Mouse (Mus musculus) liver, embryonic 13.5 days (tissue): ENCODE data around the gene Olfr667. TPM values are rescaled to one million over a fixed set of nuclear protein-coding genes. Genes with fewer than 3 reads are reported as not detected.
"Not testable (repeated sequence)": the region's sequence is repeated elsewhere in the genome, so short reads cannot be mapped to it uniquely, and the experiment has no call there.

Experiments
- ATAC-seq: fragments of 200-750 bp; cut with Nextera tagmentation; 2 replicates; pipeline ENCODE4 v1.8.0; 2017; ENCODE audit warnings: low read depth, mild to moderate bottlenecking, moderate number of reproducible peaks, moderate library complexity
- DNase-seq: peaks from one replicate; pipeline ENCODE4 v3.0.0; 2022
- H3K27ac ChIP-seq: fragments of 300-500 bp; sonication (generic); 2 replicates; pipeline ENCODE4 v1.5.1; 2015; ENCODE audit warnings: moderate library complexity, mild to moderate bottlenecking, inconsistent platforms
- H3K27me3 ChIP-seq: fragments of 300-500 bp; sonication (generic); 2 replicates; pipeline ENCODE4 v1.6.1; 2015; ENCODE audit warnings: mild to moderate bottlenecking, inconsistent platforms
- H3K36me3 ChIP-seq: fragments of 300-500 bp; sonication (generic); 2 replicates; pipeline ENCODE4 v1.6.1; 2015; ENCODE audit warnings: mild to moderate bottlenecking, inconsistent platforms
- H3K4me1 ChIP-seq: fragments of 300-500 bp; sonication (generic); replicated peaks from 2 replicates; pipeline ENCODE4 v1.6.1; 2015; ENCODE audit warnings: inconsistent platforms
- H3K4me2 ChIP-seq: fragments of 300-500 bp; sonication (generic); 2 replicates; pipeline ENCODE4 v1.6.1; 2015; ENCODE audit warnings: inconsistent platforms, mild to moderate bottlenecking, moderate library complexity
- H3K4me3 ChIP-seq: fragments of 300-500 bp; sonication (generic); replicated peaks from 2 replicates; pipeline ENCODE4 v1.5.1; 2015; ENCODE audit warnings: mild to moderate bottlenecking, inconsistent platforms
- H3K9ac ChIP-seq: fragments of 300-500 bp; sonication (generic); 2 replicates; pipeline ENCODE4 v1.6.1; 2015; ENCODE audit warnings: mild to moderate bottlenecking, inconsistent platforms
- H3K9me3 ChIP-seq: fragments of 300-500 bp; sonication (generic); replicated peaks from 2 replicates; pipeline ENCODE4 v1.6.1; 2016; ENCODE audit warnings: inconsistent platforms
- WGBS: fragments of 180-500 bp; shearing (Covaris S2); methylation state at CpG from one replicate; pipeline ENCODE4 v1.1.7; 2015; ENCODE audit not compliant: insufficient replicate concordance; 5-methylcytosine and 5-hydroxymethylcytosine counted together
- polyA plus RNA-seq: library from polyadenylated mRNA; unstranded; fragments of >200 nt; fragmentation: Nextera tagmentation; extraction: Ambion mirVana; gene quantifications from 2 replicates; pipeline ENCODE4 v1.2.1, GENCODE M21; 2015

Olfr667 gene
- polyA plus RNA-seq: not detected in 2 replicates

- no peaks in the 10 kb centered on the region for H3K27me3 ChIP-seq
- WGBS: 72% methylated on average over 1 of the region's 1 CpGs
- no peak for ATAC-seq
- H3K27ac ChIP-seq: no peak within 1 kb of the TSS
- no peaks in the 10 kb centered on the region for H3K36me3 ChIP-seq
- no peak within 1 kb of the TSS for H3K9ac ChIP-seq
- H3K4me3 ChIP-seq: no peak within 1 kb of the TSS
- H3K4me1 ChIP-seq: no peaks in the 10 kb centered on the region
- no peaks in the 10 kb centered on the region for H3K9me3 ChIP-seq
- no peak for DNase-seq
- H3K4me2 ChIP-seq: no peak within 1 kb of the TSS
These were observed at the start of gene Olfr667 for GRCm38 (mm10) chr7:104921382-104921781. TSS of gene Olfr667 (minus strand) at chr7:104921482.

- 45% methylated on average over 1 of the region's 1 CpGs for WGBS
- Histone ChIP-seq H3K4me2 (no peak within 1 kb of the TSS), H3K27ac (no peak within 1 kb of the TSS), H3K4me3 (no peak within 1 kb of the TSS), H3K36me3 (no peaks in the 10 kb centered on the region), H3K4me1 (no peaks in the 10 kb centered on the region), H3K27me3 (no peaks in the 10 kb centered on the region), H3K9ac (no peak within 1 kb of the TSS), H3K9me3 (no peaks in the 10 kb centered on the region)
- DNase-seq: no peak
- ATAC-seq: no peak
These were observed 41.2 kb upstream of the Olfr667 start, which contains the start of gene Olfr670 for GRCm38 (mm10) chr7:104962520-104962919. TSS of gene Olfr670 (minus strand) at chr7:104962620.

- H3K4me3 ChIP-seq, H3K4me2 ChIP-seq, H3K36me3 ChIP-seq, H3K4me1 ChIP-seq, H3K27ac ChIP-seq, H3K9ac ChIP-seq, DNase-seq, H3K9me3 ChIP-seq, ATAC-seq, H3K27me3 ChIP-seq: not testable (repeated sequence)
- WGBS: 83% methylated on average over 16 of the region's 16 CpGs
These were observed 29.0 kb upstream of the Olfr667 start for GRCm38 (mm10) chr7:104950234-104950633.

GRCm38 (mm10) chr7:104933940-104934339 lies 12.7 kb upstream of the Olfr667 start, which contains the start of gene Olfr669:
TSS of gene Olfr669 (plus strand) at chr7:104934240.
- Histone ChIP-seq H3K4me3 (no peak within 1 kb of the TSS), H3K36me3 (no peaks in the 10 kb centered on the region), H3K9me3 (no peaks in the 10 kb centered on the region), H3K27ac (no peak within 1 kb of the TSS), H3K4me1 (no peaks in the 10 kb centered on the region), H3K27me3 (no peaks in the 10 kb centered on the region), H3K4me2 (no peak within 1 kb of the TSS), H3K9ac (no peak within 1 kb of the TSS)
- WGBS: 44% methylated on average over 1 of the region's 1 CpGs
- DNase-seq: no peak
- no peak for ATAC-seq

GRCm38 (mm10) chr7:104927957-104928356 lies 6.7 kb upstream of the Olfr667 start, which contains the start of gene Olfr668:
TSS of gene Olfr668 (minus strand) at chr7:104928057.
- H3K4me2 ChIP-seq: no peak within 1 kb of the TSS
- no peaks in the 10 kb centered on the region for H3K9me3 ChIP-seq
- DNase-seq (no peak), ATAC-seq (no peak)
- H3K9ac ChIP-seq: no peak within 1 kb of the TSS
- H3K4me1 ChIP-seq: no peaks in the 10 kb centered on the region
- H3K27ac ChIP-seq: no peak within 1 kb of the TSS
- WGBS: 50% methylated on average over 1 of the region's 1 CpGs
- no peaks in the 10 kb centered on the region for H3K36me3 ChIP-seq
- H3K27me3 ChIP-seq: no peaks in the 10 kb centered on the region
- no peak within 1 kb of the TSS for H3K4me3 ChIP-seq

- Histone ChIP-seq H3K27me3 (no peaks in the 10 kb centered on the region), H3K9me3 (no peaks in the 10 kb centered on the region), H3K9ac (no peak within 1 kb of the TSS), H3K27ac (no peak within 1 kb of the TSS), H3K4me2 (no peak within 1 kb of the TSS), H3K4me1 (no peaks in the 10 kb centered on the region), H3K36me3 (no peaks in the 10 kb centered on the region), H3K4me3 (no peak within 1 kb of the TSS)
- WGBS: 67% methylated on average over 2 of the region's 2 CpGs
- ATAC-seq (no peak), DNase-seq (no peak)
These were observed 25.4 kb downstream of the Olfr667 start, which contains the start of gene Olfr666 for GRCm38 (mm10) chr7:104895852-104896251. TSS of gene Olfr666 (minus strand) at chr7:104895952.

- H3K9me3 ChIP-seq: no peaks in the 10 kb centered on the region
- no peaks in the 10 kb centered on the region for H3K27me3 ChIP-seq
- H3K36me3 ChIP-seq: no peaks in the 10 kb centered on the region
- no peak within 1 kb of the TSS for H3K4me2 ChIP-seq
- H3K4me3 ChIP-seq: no peak within 1 kb of the TSS
- whole genome bisulfite sequencing: 19% methylated on average over 1 of the region's 1 CpGs
- no peak within 1 kb of the TSS for H3K9ac ChIP-seq
- no peaks in the 10 kb centered on the region for H3K4me1 ChIP-seq
- H3K27ac ChIP-seq: no peak within 1 kb of the TSS
- no peak for ATAC-seq
- DNase-seq: no peak
These were observed 43.6 kb downstream of the Olfr667 start, which contains the start of gene Olfr665 for GRCm38 (mm10) chr7:104877731-104878130. TSS of gene Olfr665 (plus strand) at chr7:104878031.

Other genes with a start within 250 kb of the Olfr667 start
- not detected in 2 replicates for gene Olfr661, start 235.0 kb downstream of the Olfr667 start, polyA plus RNA-seq
- not detected in 2 replicates for gene Usp17le, start 144.0 kb downstream of the Olfr667 start, polyA plus RNA-seq
- not detected in 2 replicates for gene Usp17lb, start 78.9 kb downstream of the Olfr667 start, polyA plus RNA-seq
- not detected in 2 replicates for gene Usp17la, start 64.5 kb downstream of the Olfr667 start, polyA plus RNA-seq
- gene Olfr665, start 43.5 kb downstream of the Olfr667 start, polyA plus RNA-seq: not detected in 2 replicates
- gene Olfr666, start 25.5 kb downstream of the Olfr667 start, polyA plus RNA-seq: not detected in 2 replicates
- gene Olfr668, start 6.6 kb upstream of the Olfr667 start, polyA plus RNA-seq: not detected in 2 replicates
- gene Olfr669, start 12.8 kb upstream of the Olfr667 start, polyA plus RNA-seq: not detected in 2 replicates
- not detected in 2 replicates for gene Olfr670, start 41.1 kb upstream of the Olfr667 start, polyA plus RNA-seq
- not detected in 2 replicates for gene Olfr671, start 57.6 kb upstream of the Olfr667 start, polyA plus RNA-seq
- gene Olfr672, start 80.5 kb upstream of the Olfr667 start, polyA plus RNA-seq: not detected in 2 replicates
- gene Olfr675, start 107.0 kb upstream of the Olfr667 start, polyA plus RNA-seq: not detected in 2 replicates
- not detected in 2 replicates for gene Olfr676, start 111.2 kb upstream of the Olfr667 start, polyA plus RNA-seq
- not detected in 2 replicates for gene Olfr677, start 129.9 kb upstream of the Olfr667 start, polyA plus RNA-seq
- not detected in 2 replicates for gene Olfr678, start 143.0 kb upstream of the Olfr667 start, polyA plus RNA-seq
- not detected in 2 replicates for gene Olfr679, start 159.7 kb upstream of the Olfr667 start, polyA plus RNA-seq
- not detected in 2 replicates for gene Olfr680-ps1, start 171.3 kb upstream of the Olfr667 start, polyA plus RNA-seq
- gene Olfr681, start 195.4 kb upstream of the Olfr667 start, polyA plus RNA-seq: not detected in 2 replicates
- gene Olfr683, start 225.5 kb upstream of the Olfr667 start, polyA plus RNA-seq: not detected in 2 replicates
- not detected in 2 replicates for gene Olfr684, start 242.2 kb upstream of the Olfr667 start, polyA plus RNA-seq